Mouse (Mus musculus) forebrain, embryonic 16.5 days (tissue): Measurements from ENCODE around the gene Sema3c. TPM values are rescaled to one million over a fixed set of nuclear protein-coding genes. Genes with fewer than 3 reads are reported as not detected.

ENCODE experiments used
- ATAC-seq: fragments of 200-750 bp; cut with Nextera tagmentation; 2 replicates; pipeline ENCODE4 v1.8.0; 2017; ENCODE audit warnings: mild to moderate bottlenecking, moderate library complexity
- H3K27ac ChIP-seq: fragments of 300-500 bp; sonication (generic); 2 replicates; pipeline ENCODE4 v1.5.1; 2014; ENCODE audit warnings: low read length, control low read depth
- H3K27me3 ChIP-seq: fragments of 300-500 bp; sonication (generic); replicated peaks from 2 replicates; pipeline ENCODE4 v1.6.1; 2014; ENCODE audit warnings: low read length; ENCODE audit not compliant: control insufficient read depth, insufficient read depth
- H3K36me3 ChIP-seq: fragments of 300-500 bp; sonication (generic); 2 replicates; pipeline ENCODE4 v1.6.1; 2014; ENCODE audit not compliant: control insufficient read depth, insufficient read depth
- H3K4me1 ChIP-seq: fragments of 300-500 bp; sonication (generic); replicated peaks from 2 replicates; pipeline ENCODE4 v1.6.1; 2014; ENCODE audit warnings: low read length; ENCODE audit not compliant: control insufficient read depth, insufficient read depth
- H3K4me2 ChIP-seq: fragments of 300-500 bp; sonication (generic); 2 replicates; pipeline ENCODE4 v1.6.1; 2014; ENCODE audit warnings: mild to moderate bottlenecking, low read length, control low read depth
- H3K4me3 ChIP-seq: fragments of 300-500 bp; sonication (generic); replicated peaks from 2 replicates; pipeline ENCODE4 v1.5.1; 2014; ENCODE audit warnings: mild to moderate bottlenecking, low read length, control low read depth
- H3K9ac ChIP-seq: fragments of 300-500 bp; sonication (generic); replicated peaks from 2 replicates; pipeline ENCODE4 v1.6.1; 2014; ENCODE audit warnings: low read depth, low read length, control low read depth
- H3K9me3 ChIP-seq: fragments of 300-500 bp; sonication (generic); 2 replicates; pipeline ENCODE4 v1.6.1; 2016; ENCODE audit warnings: low read length; ENCODE audit not compliant: control insufficient read depth
- WGBS: fragments of 180-500 bp; shearing (Covaris S2); extraction: QIAGEN DNeasy Blood & Tissue Kit; methylation state at CpG from one replicate; pipeline ENCODE4 v1.1.7; 2014; 5-methylcytosine and 5-hydroxymethylcytosine counted together
- polyA plus RNA-seq: library from polyadenylated mRNA; unstranded; fragments of >200 nt; fragmentation: Nextera tagmentation; extraction: Ambion mirVana; gene quantifications from 2 replicates; pipeline ENCODE4 v1.2.1, GENCODE M21; 2015

The Sema3c gene
- polyA plus RNA-seq, 1 experiment from 2014 or later: 30.3 TPM

DNA sequence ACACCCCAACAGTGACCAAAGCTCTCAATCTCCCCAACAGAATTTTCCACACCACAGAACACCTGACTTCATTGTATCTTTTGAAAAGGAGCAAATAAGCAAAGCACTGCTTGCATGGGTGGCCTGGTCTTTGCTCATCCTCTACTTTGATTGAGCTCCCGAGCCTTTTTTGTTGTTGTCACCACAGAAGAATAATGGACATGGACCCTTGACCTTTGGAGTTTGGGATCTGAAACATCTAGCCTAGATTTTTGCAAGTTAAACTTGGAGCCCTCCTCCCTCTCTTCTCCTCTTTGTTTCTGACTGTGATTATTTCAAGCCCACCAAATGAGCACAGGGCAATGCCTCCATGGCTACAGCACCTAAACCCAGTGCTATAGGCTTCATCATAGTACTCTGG, 54.5 kb downstream of the Sema3c start:
- no peak for ATAC-seq
- H3K36me3 ChIP-seq: no peaks in the 10 kb centered on the region
- H3K9me3 ChIP-seq: no peaks in the 10 kb centered on the region
- H3K9ac ChIP-seq: no peak overlapping the region
- no peaks in the 10 kb centered on the region for H3K27me3 ChIP-seq
- H3K27ac ChIP-seq: no peak overlapping the region
- WGBS: 35% methylated on average over 1 of the region's 1 CpGs
- H3K4me2 ChIP-seq: no peak overlapping the region
- no peak overlapping the region for H3K4me3 ChIP-seq
- H3K4me1 ChIP-seq: no peaks in the 10 kb centered on the region

DNA sequence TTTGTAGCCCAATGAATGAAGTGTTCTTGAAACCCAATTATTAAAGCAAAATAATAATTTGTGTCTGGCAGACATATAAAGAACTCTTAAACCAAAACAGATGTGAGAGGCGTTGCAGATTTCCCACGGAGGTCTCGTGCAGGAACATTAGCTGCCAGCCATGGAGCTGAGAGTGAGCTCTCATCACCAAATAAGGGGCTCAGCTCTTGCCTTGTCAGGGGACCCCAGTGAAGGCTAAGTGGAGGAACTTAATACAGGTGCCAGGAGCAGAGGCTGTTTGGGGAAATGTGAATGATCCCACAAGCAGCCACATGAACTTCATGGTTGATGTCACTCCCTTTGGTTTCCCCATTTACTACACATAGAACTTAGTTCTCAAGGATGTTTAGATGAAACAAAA, 55.5 kb downstream of the Sema3c start:
- no peak overlapping the region for H3K9ac ChIP-seq
- no peaks in the 10 kb centered on the region for H3K9me3 ChIP-seq
- no peak overlapping the region for H3K27ac ChIP-seq
- ATAC-seq: no peak
- no peaks in the 10 kb centered on the region for H3K27me3 ChIP-seq
- H3K4me1 ChIP-seq: no peaks in the 10 kb centered on the region
- H3K4me3 ChIP-seq: no peak overlapping the region
- 73% methylated on average over 3 of the region's 3 CpGs for WGBS
- H3K36me3 ChIP-seq: no peaks in the 10 kb centered on the region
- no peak overlapping the region for H3K4me2 ChIP-seq

DNA sequence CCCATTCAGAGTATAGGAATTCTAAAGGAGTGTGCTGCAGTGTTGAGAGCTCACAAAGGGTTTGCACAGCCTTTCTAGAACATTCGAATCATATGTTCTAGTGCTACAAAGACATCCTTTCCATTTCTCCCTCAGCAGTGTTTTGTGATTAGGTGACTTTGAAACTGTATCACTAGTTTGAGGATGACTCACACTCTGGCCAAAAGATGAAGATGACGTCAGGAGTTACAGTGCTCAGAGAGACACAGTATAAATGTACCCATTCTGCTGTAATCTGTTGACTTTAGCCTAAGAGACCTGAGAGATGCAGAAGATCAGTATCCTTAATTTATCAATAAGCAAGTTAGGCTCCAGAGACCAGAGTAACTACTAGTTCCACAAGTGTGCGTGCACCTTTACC, 65.4 kb downstream of the Sema3c start:
- Histone ChIP-seq H3K9ac (no peak overlapping the region), H3K36me3 (no peaks in the 10 kb centered on the region), H3K4me2 (no peak overlapping the region), H3K4me3 (no peak overlapping the region), H3K9me3 (no peaks in the 10 kb centered on the region), H3K4me1 (peaks cover 5% of the 10 kb centered on the region; the same call in 1 of the 2 replicates), H3K27me3 (no peaks in the 10 kb centered on the region), H3K27ac (no peak overlapping the region)
- ATAC-seq: no peak
- WGBS: 90% methylated on average over 3 of the region's 3 CpGs

DNA sequence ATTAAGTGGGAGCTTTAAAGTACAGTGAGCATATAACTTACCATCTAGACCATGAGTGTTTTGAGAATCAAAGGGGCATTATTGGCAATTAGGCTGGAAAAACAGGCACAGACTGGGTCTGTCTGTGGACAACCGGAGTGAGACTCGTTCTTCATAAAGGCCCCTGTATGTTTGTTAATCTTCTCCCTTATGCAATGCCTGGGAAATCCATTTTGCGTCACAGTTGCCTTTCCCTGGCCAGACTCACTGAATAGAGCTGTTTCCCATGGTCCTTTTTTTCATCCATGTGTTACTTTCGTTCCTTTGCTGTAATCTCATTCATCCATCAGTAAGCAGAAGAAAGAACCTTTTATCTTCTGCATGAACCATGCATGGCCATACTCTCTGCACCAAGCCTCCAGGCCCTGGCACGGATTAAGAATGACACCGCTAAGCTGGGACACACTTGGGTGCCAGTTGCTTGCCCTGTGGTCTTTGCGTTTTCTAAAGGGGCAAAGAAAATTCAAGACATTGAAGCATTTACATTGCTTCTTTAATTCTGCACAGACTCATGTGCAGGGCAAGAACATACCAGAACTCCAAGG, 73.7 kb downstream of the Sema3c start:
- Histone ChIP-seq H3K27ac (no peak overlapping the region), H3K4me2 (no peak overlapping the region), H3K36me3 (no peaks in the 10 kb centered on the region), H3K9me3 (no peaks in the 10 kb centered on the region), H3K27me3 (no peaks in the 10 kb centered on the region), H3K4me3 (no peak overlapping the region), H3K4me1 (peaks cover 3% of the 10 kb centered on the region), H3K9ac (no peak overlapping the region)
- ATAC-seq: peak; percentile 80
- WGBS: 26% methylated on average over 7 of the region's 7 CpGs

DNA sequence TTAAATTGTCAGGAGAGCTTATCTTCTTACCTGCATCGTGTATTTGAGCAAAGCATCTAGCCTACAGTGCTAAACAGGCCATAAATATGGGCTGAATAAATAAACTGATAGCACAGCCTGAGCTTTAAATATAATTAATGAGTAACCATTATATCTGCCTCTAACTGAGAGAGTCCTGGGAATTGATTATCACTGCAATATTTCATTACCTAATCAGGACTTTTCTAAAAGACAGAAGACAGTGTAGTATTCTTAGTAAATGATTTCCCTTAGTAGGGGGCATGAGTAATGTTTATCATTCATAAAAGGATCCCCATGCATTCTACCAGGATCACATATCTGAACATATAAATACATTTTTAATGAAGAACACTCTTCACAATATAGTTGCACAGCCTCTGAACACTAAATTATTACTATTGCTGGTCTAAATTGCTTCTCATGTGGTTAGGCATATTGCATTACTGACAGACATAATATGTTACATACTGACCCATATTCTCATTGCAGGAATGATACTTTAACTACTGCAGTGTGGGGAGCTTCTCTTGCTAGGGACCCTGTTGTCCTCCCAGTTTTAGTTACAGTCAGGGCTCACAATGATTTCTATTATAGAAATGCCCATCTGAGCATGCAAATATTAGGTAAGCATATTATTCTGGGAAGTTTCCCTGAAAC, 74.9 kb downstream of the Sema3c start:
- no peaks in the 10 kb centered on the region for H3K27me3 ChIP-seq
- no peak for ATAC-seq
- no peak overlapping the region for H3K4me3 ChIP-seq
- peaks cover 3% of the 10 kb centered on the region for H3K4me1 ChIP-seq
- 36% methylated on average over 1 of the region's 1 CpGs for WGBS
- no peak overlapping the region for H3K9ac ChIP-seq
- no peaks in the 10 kb centered on the region for H3K36me3 ChIP-seq
- H3K4me2 ChIP-seq: no peak overlapping the region
- H3K9me3 ChIP-seq: no peaks in the 10 kb centered on the region
- H3K27ac ChIP-seq: no peak overlapping the region

DNA sequence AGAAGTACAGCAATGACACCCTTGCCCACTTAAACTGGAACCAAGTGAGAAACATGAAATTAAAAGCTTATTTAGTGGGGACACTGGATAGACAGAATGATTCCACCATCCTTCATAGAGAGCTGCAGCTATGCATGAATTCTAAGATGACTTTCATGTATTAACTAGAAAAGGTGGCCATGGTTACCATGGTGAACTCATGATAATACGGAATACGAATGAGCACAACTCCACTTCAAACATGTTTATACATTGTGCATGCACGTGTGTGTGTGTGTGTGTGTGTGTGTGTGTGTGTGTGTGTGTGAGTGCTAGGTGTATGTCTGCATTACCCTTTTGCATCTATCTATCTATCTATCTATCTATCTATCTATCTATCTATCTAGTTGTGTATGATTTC, 87.1 kb downstream of the Sema3c start:
- no peaks in the 10 kb centered on the region for H3K36me3 ChIP-seq
- no peaks in the 10 kb centered on the region for H3K9me3 ChIP-seq
- no peak overlapping the region for H3K4me2 ChIP-seq
- no peak overlapping the region for H3K27ac ChIP-seq
- no peak overlapping the region for H3K4me3 ChIP-seq
- H3K4me1 ChIP-seq: no peaks in the 10 kb centered on the region
- no peak for ATAC-seq
- H3K27me3 ChIP-seq: no peaks in the 10 kb centered on the region
- H3K9ac ChIP-seq: no peak overlapping the region
- 68% methylated on average over 3 of the region's 3 CpGs for WGBS

DNA sequence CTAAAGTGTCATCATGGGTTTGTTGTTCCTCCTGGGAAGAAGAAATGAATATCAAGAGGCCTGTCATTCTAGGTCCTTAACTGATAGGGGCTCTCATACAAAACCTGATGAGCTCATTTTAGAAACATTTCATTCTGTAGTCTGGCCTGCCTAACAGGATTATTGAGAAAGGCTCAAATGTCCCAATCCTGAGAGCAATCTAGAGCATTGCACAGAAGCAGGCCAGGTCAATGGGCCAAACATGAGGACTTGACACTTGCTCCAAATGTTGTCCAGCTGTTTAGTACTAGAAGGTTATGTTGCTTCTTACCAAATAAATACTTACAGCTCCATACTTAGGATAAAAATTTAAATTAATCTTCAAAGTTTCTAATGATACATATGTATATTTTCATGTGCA, 97.3 kb downstream of the Sema3c start:
- Histone ChIP-seq H3K9me3 (no peaks in the 10 kb centered on the region), H3K9ac (no peak overlapping the region), H3K27ac (no peak overlapping the region), H3K27me3 (no peaks in the 10 kb centered on the region), H3K36me3 (no peaks in the 10 kb centered on the region), H3K4me2 (no peak overlapping the region), H3K4me3 (no peak overlapping the region), H3K4me1 (no peaks in the 10 kb centered on the region)
- no peak for ATAC-seq

DNA sequence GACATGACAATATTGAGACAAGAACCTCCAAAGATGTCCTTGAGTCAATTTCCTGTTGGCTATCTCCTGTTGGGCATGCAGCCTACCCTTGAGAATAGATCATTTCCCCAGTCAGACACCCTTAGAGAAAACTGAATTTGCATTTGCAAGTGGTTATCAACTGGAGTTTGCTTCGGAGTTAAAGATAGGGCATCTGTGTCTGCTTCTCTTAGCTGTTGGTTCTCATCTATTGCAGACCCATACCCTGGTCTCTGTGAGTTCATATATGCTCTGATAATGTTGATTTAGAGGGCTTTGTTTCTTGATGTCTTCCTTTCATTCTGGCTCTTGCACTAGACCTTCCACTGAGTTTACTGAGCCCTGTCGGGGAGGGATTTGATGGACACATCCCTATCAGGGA, 106.8 kb downstream of the Sema3c start:
- Histone ChIP-seq H3K36me3 (no peaks in the 10 kb centered on the region), H3K9ac (no peak overlapping the region), H3K9me3 (no peaks in the 10 kb centered on the region), H3K27me3 (no peaks in the 10 kb centered on the region), H3K4me2 (no peak overlapping the region), H3K27ac (no peak overlapping the region), H3K4me3 (no peak overlapping the region), H3K4me1 (no peaks in the 10 kb centered on the region)
- WGBS: 88% methylated on average over 2 of the region's 2 CpGs
- no peak for ATAC-seq

DNA sequence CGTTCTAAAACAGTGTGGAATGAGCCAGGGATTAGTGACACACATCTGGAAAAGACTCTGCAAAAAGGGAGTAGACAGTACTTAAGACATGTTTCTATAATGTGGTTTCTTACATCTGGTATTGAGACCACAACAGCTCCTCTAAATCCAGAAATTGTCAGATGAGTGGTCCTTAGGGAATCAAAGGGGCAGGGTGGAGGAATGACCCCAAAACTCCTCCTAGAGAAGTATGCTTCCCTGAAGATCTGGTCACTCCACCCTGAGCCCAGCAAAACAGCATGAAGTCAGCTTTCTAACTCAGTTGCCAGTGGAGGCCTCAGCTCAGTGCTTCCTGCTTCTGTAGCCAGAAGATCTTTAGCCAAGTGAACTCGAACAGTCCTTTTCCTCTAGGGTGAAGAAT, 115.0 kb downstream of the Sema3c start:
- H3K27ac ChIP-seq: no peak overlapping the region
- no peak overlapping the region for H3K4me3 ChIP-seq
- H3K36me3 ChIP-seq: no peaks in the 10 kb centered on the region
- H3K9ac ChIP-seq: no peak overlapping the region
- no peak for ATAC-seq
- no peaks in the 10 kb centered on the region for H3K27me3 ChIP-seq
- H3K4me2 ChIP-seq: no peak overlapping the region
- H3K4me1 ChIP-seq: no peaks in the 10 kb centered on the region
- H3K9me3 ChIP-seq: no peaks in the 10 kb centered on the region
- 70% methylated on average over 2 of the region's 2 CpGs for WGBS

DNA sequence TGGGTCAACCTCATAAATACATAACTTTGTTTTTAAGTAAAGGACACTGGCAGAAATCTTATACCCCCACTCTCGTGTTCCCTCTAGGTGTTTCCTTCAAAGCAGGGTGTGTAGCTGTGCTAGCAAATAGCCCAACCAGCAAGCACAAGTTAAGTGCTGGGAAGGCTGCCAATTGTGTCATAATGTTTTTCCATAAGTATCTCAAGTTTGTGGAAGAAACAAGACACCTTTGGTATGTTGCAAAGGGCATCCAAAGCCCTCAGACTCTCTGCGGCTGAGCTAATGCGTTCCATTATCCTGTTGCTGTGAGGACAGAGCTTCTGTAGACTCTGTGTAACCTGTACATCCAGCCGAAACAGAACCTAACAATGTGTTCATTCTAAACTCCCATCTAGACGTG, 115.5 kb downstream of the Sema3c start:
- H3K4me3 ChIP-seq: no peak overlapping the region
- no peaks in the 10 kb centered on the region for H3K9me3 ChIP-seq
- 81% methylated on average over 5 of the region's 5 CpGs for WGBS

More for the DNA sequence above, 115.5 kb downstream of the Sema3c start:
- ATAC-seq: no peak
- Histone ChIP-seq H3K9ac (no peak overlapping the region), H3K36me3 (no peaks in the 10 kb centered on the region), H3K27ac (no peak overlapping the region), H3K4me2 (no peak overlapping the region), H3K27me3 (no peaks in the 10 kb centered on the region), H3K4me1 (no peaks in the 10 kb centered on the region)
